Mouse (Mus musculus) right cerebral cortex, postnatal 36 days (tissue): ENCODE data around the gene Aifm3.
"Not testable (repeated sequence)": the region's sequence is repeated elsewhere in the genome, so short reads cannot be mapped to it uniquely, and the experiment has no call there.

Source experiments
- DNase-seq, 2 experiments: peaks; one replicate each; pipeline ENCODE4 v3.0.0; 2022; ENCODE audit warnings: low spot score in 2 of 2, mixed read lengths in 1 of 2

Gene Aifm3

GRCm38 (mm10) chr16:17499249-17499883, 10.0 kb downstream of the Aifm3 start:
- DNase-seq: no peak

GRCm38 (mm10) chr16:17502681-17503080, 13.3 kb downstream of the Aifm3 start:
- no peak for DNase-seq

GRCm38 (mm10) chr16:17507018-17507552, 17.7 kb downstream of the Aifm3 start:
- no peak for DNase-seq

GRCm38 (mm10) chr16:17508031-17508430, 18.6 kb downstream of the Aifm3 start:
- DNase-seq: not testable (repeated sequence)

GRCm38 (mm10) chr16:17508546-17509239, 19.3 kb downstream of the Aifm3 start, which contains the start of gene Lztr1:
TSS of gene Lztr1 (plus strand) at chr16:17508688.
- peak; percentile 87 to 88 for DNase-seq

GRCm38 (mm10) chr16:17509240-17509597, 19.8 kb downstream of the Aifm3 start:
- DNase-seq: no peak

- no peak for DNase-seq
These were observed 20.7 kb downstream of the Aifm3 start for GRCm38 (mm10) chr16:17510143-17510542.

- no peak for DNase-seq
These were observed 21.3 kb downstream of the Aifm3 start for GRCm38 (mm10) chr16:17510686-17511085.

GRCm38 (mm10) chr16:17511431-17511830, 22.0 kb downstream of the Aifm3 start:
- DNase-seq: no peak

- no peak for DNase-seq
These were observed 29.5 kb downstream of the Aifm3 start for GRCm38 (mm10) chr16:17518910-17519309.

GRCm38 (mm10) chr16:17524156-17524555, 34.7 kb downstream of the Aifm3 start:
- no peak for DNase-seq

- no peak for DNase-seq
These were observed 36.1 kb downstream of the Aifm3 start for GRCm38 (mm10) chr16:17525524-17525923.

- no peak for DNase-seq
These were observed 36.8 kb downstream of the Aifm3 start for GRCm38 (mm10) chr16:17526223-17526622.

GRCm38 (mm10) chr16:17527606-17528005, 38.2 kb downstream of the Aifm3 start:
- DNase-seq: no peak

GRCm38 (mm10) chr16:17528276-17528675, 38.9 kb downstream of the Aifm3 start:
- no peak for DNase-seq

- DNase-seq: no peak
These were observed 40.7 kb downstream of the Aifm3 start for GRCm38 (mm10) chr16:17529981-17530586.

- peak; percentile 93 to 94 for DNase-seq
These were observed 41.4 kb downstream of the Aifm3 start, which contains the start of gene Thap7 for GRCm38 (mm10) chr16:17530640-17531288. TSS of gene Thap7 (minus strand) at chr16:17531136.

GRCm38 (mm10) chr16:17532271-17532670, 42.9 kb downstream of the Aifm3 start:
- DNase-seq: no peak

- DNase-seq: no peak
These were observed 43.4 kb downstream of the Aifm3 start for GRCm38 (mm10) chr16:17532676-17533329.

GRCm38 (mm10) chr16:17536584-17536983, 47.2 kb downstream of the Aifm3 start:
- DNase-seq: no peak

GRCm38 (mm10) chr16:17542632-17543031, 53.2 kb downstream of the Aifm3 start:
- no peak for DNase-seq

GRCm38 (mm10) chr16:17552837-17553236, 63.4 kb downstream of the Aifm3 start:
- no peak for DNase-seq
